Mouse (Mus musculus): ENCODE measurements around the gene Zg16. TPM values are rescaled to one million over a fixed set of nuclear protein-coding genes. Genes with fewer than 3 reads are reported as not detected.

Zg16 gene
- polyA plus RNA-seq, 1 experiment from 2014 or later: not detected

DNA sequence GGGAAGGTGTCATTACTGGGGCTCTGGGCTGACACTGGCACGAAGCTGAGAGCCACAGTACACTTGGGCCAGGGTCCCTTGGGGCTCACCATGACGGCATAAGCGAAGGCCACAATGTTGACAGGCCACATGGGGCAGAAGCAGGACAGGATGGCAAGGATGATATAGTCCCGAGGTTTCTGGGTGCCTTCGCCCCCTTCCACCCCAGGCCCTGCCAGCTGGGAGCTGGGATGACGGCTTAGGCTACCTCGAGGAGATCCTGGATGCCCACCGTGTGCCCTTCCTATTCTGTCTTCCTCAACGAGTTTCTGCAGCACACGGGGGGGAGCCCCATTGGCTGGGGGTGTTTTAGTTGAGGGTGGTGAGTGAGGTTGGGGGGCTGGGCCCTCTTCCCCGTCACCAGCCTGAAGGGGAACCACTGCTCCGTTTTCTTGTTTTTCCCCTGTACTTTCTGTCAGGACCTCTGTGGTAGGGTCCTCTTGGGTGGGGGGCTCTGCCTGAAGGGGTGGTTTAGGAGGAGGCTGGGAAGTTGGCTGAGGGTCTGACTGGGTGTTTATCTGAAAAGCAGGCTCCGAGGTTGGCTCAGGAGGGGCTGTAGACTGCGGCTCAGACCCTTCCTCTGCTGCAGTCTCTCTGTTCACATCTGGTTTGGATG is 67.7 kb downstream of the Zg16 start:
- DNase-seq (ENCODE audit: low spot score) (no peak), ATAC-seq (replicated peaks; ENCODE audit: insufficient number of reproducible peaks, low FRiP score, low TSS enrichment, low read depth) (no peak)
- H3K27me3 ChIP-seq (ENCODE audit: control insufficient read depth, insufficient read depth, low read length): no peaks in the 10 kb centered on the region
- H3K9ac ChIP-seq (replicated peaks; ENCODE audit: low read length): peak overlapping the region; percentile 74
- no peaks in the 10 kb centered on the region for H3K9me3 ChIP-seq (replicated peaks; ENCODE audit: control insufficient read depth, low read length)
- peak overlapping the region; percentile 83 for H3K4me2 ChIP-seq (ENCODE audit: low read depth, low read length)
- H3K27ac ChIP-seq (replicated peaks; ENCODE audit: low read depth, low read length): 0 out of 2 replicates have a peak overlapping the region, but pooled peaks have one; percentile 7
- no peak overlapping the region for H3K4me3 ChIP-seq (ENCODE audit: low read depth, low read length)
- 77% methylated on average over 14 of the region's 14 CpGs for WGBS
- H3K4me1 ChIP-seq (ENCODE audit: control insufficient read depth, insufficient read depth, low read length): peaks cover 22% of the 10 kb centered on the region
- H3K36me3 ChIP-seq (replicated peaks; ENCODE audit: control insufficient read depth, insufficient read depth, low read depth, low read length): peaks cover 4% of the 10 kb centered on the region

DNA sequence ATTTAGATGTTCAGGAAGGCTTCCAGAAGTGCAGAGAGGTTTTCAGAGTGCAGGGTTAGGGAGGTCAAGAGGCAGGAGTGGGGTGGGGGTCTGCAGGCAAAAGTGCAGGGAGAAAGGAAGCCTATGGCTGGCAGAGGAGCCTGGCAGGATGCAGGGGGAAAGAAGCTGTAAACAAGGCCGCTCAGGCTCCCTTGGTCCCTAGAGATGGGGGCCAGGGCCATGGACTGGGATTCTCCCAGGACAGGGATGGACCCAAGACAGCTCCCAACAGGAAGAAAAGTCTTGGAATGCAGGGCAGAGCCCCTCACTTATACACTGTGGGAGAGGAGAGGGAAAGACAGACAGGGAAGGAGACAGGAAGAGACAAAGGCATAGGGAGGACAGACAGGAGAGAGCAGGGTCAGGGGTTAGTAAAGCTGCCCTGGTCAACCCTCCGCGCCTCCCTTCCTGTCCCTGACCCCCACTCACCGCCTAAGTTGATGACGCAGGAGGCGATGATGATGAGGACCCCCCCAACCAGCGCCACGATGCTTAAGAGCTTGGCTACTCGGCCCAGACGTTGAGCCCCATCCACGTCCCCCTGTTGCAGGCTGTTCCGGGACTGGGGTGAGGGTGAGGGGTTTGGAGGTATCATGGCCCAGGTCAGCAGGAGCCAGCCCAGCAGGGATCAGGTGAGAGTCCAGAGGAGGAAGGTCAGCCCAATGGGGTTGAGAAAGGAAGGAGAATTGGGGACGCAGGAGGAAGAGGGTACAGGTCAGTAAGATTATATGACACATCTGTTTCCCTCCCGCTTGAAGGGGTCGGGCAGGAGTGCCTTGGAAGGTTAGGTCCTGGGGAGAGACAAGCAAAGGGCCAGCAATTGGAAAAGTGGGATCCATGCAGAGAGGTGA is 68.5 kb downstream of the Zg16 start:
- 69% methylated on average over 15 of the region's 15 CpGs for WGBS
- ATAC-seq (replicated peaks; ENCODE audit: insufficient number of reproducible peaks, low FRiP score, low TSS enrichment, low read depth) (no peak), DNase-seq (ENCODE audit: low spot score) (no peak)
- Histone ChIP-seq H3K36me3 (replicated peaks; ENCODE audit: control insufficient read depth, insufficient read depth, low read depth, low read length) (peaks cover 4% of the 10 kb centered on the region), H3K4me2 (ENCODE audit: low read depth, low read length) (no peak overlapping the region), H3K4me3 (ENCODE audit: low read depth, low read length) (no peak overlapping the region), H3K27ac (replicated peaks; ENCODE audit: low read depth, low read length) (no peak overlapping the region), H3K9me3 (replicated peaks; ENCODE audit: control insufficient read depth, low read length) (no peaks in the 10 kb centered on the region), H3K9ac (replicated peaks; ENCODE audit: low read length) (peak overlapping the region; percentile 74), H3K27me3 (ENCODE audit: control insufficient read depth, insufficient read depth, low read length) (no peaks in the 10 kb centered on the region), H3K4me1 (ENCODE audit: control insufficient read depth, insufficient read depth, low read length) (peaks cover 22% of the 10 kb centered on the region)

DNA sequence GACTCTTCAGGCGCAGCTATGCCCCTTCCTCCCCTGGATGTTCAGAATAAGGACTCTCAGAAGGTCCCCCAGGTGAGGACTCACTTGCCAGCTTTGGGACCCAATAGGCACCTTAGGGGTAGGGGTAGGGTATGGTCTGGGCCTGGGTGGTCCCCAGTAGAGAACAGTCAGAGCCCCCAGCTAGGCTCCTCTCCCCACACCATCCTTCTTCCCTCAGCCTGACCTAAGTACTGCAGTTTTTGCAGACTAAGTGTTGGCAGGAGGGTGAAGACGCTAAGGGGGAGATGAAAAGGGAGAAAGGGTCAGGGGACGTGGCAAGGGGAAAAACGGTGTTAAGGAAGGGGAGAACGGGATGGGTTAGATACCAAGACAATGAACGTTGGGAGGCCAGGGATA is 69.2 kb downstream of the Zg16 start:
- peaks cover 4% of the 10 kb centered on the region for H3K36me3 ChIP-seq (replicated peaks; ENCODE audit: control insufficient read depth, insufficient read depth, low read depth, low read length)
- ATAC-seq (replicated peaks; ENCODE audit: insufficient number of reproducible peaks, low FRiP score, low TSS enrichment, low read depth): no peak
- H3K4me1 ChIP-seq (ENCODE audit: control insufficient read depth, insufficient read depth, low read length): peaks cover 15% of the 10 kb centered on the region
- H3K27ac ChIP-seq (replicated peaks; ENCODE audit: low read depth, low read length): no peak overlapping the region; the same call in 1 of the 2 replicates
- no peaks in the 10 kb centered on the region for H3K27me3 ChIP-seq (ENCODE audit: control insufficient read depth, insufficient read depth, low read length)
- no peak for DNase-seq (ENCODE audit: low spot score)
- 59% methylated on average over 6 of the region's 6 CpGs for WGBS
- H3K9me3 ChIP-seq (replicated peaks; ENCODE audit: control insufficient read depth, low read length): no peaks in the 10 kb centered on the region
- peak overlapping the region; percentile 29 for H3K9ac ChIP-seq (replicated peaks; ENCODE audit: low read length)
- H3K4me2 ChIP-seq (ENCODE audit: low read depth, low read length): no peak overlapping the region
- H3K4me3 ChIP-seq (ENCODE audit: low read depth, low read length): no peak overlapping the region

DNA sequence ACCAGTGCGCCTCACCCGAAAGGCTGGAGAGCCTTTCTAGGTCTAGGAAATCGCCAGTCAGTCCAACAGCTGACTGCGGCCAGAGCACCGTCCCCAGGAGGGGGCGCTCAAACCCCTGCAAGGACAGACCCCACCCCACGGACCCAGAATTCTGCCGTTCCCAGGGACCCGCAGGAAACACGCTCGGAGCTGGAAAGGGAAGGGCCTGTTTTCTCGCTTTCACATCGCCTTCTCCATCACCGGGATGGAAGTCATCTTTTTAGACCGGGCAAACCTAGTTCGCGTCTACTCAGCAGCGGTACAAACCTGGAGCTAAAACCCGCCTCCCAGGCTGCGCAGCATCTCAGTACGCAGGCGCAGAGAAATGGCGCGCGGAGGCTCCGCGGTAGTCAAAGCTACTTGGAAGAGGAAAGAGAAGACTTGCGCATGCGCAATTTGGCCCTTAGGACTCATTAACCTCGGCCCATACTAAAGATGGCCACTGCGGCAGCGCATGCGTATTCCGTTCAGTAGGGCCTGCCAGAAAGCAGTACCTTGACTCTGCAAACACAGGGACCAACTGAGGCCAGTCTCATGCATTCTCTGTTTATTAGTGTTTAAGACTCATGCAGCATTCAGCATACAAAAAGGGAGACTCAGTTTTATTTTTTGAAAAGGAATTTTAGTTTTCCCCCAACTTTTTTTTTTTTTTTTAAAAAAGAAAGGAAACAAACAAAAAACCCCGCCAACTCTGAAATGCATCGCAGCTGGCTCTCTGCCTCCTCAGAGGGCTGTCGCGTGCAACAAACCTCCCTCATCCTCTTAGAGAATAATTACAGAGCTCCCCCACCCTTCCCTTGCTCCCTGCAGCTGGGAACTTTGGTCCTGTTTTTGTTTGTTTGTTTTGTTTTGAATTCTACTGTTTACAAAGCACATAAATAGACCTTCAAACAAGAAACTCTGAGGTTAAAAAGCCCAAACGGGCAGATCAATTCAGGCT is 69.9 kb downstream of the Zg16 start, which contains the start of gene Pagr1a:
TSS of gene Pagr1a (minus strand) at position 382 of the 979 bp plus-strand sequence.
- DNase-seq (ENCODE audit: low spot score): peak; percentile 100
- H3K27me3 ChIP-seq (ENCODE audit: control insufficient read depth, insufficient read depth, low read length): no peaks in the 10 kb centered on the region
- peak within 1 kb of the TSS; percentile 66 for H3K4me3 ChIP-seq (ENCODE audit: low read depth, low read length)
- H3K9ac ChIP-seq (replicated peaks; ENCODE audit: low read length): peak within 1 kb of the TSS; percentile 87
- ATAC-seq (replicated peaks; ENCODE audit: insufficient number of reproducible peaks, low FRiP score, low TSS enrichment, low read depth): peak; percentile 69
- H3K4me2 ChIP-seq (ENCODE audit: low read depth, low read length): peak within 1 kb of the TSS; percentile 85
- H3K9me3 ChIP-seq (replicated peaks; ENCODE audit: control insufficient read depth, low read length): no peaks in the 10 kb centered on the region
- peak within 1 kb of the TSS; percentile 88 for H3K27ac ChIP-seq (replicated peaks; ENCODE audit: low read depth, low read length)
- peaks cover 4% of the 10 kb centered on the region for H3K36me3 ChIP-seq (replicated peaks; ENCODE audit: control insufficient read depth, insufficient read depth, low read depth, low read length)
- WGBS: 4% methylated on average over 39 of the region's 39 CpGs
- peaks cover 13% of the 10 kb centered on the region for H3K4me1 ChIP-seq (ENCODE audit: control insufficient read depth, insufficient read depth, low read length)

DNA sequence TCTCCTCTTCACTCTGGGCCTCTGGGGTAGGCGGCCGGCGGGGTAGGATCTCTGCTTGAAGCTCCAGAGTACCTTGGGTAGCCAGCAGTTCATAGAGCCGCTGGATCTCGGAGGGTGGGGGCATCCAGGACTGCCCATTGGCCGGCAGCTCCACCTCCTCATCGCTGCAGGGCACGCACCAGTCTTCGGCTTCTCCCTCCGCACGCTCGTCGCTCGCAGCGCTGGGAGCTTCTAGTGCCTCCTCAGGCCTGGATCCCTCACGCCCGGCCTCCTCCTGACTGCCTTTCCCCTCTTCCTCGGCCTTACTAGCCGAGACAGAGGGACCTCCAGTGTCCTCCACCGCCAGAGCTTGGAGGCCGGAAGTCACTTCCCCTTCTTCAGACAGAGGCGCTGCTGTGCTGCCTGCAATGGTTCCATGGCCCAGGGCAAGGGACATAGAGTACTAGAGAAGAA is 70.6 kb downstream of the Zg16 start:
- peaks cover 4% of the 10 kb centered on the region for H3K36me3 ChIP-seq (replicated peaks; ENCODE audit: control insufficient read depth, insufficient read depth, low read depth, low read length)
- no peaks in the 10 kb centered on the region for H3K9me3 ChIP-seq (replicated peaks; ENCODE audit: control insufficient read depth, low read length)
- peak overlapping the region; percentile 88 for H3K27ac ChIP-seq (replicated peaks; ENCODE audit: low read depth, low read length)
- no peaks in the 10 kb centered on the region for H3K27me3 ChIP-seq (ENCODE audit: control insufficient read depth, insufficient read depth, low read length)
- WGBS: 0% methylated on average over 22 of the region's 22 CpGs
- peaks cover 13% of the 10 kb centered on the region for H3K4me1 ChIP-seq (ENCODE audit: control insufficient read depth, insufficient read depth, low read length)
- peak overlapping the region; percentile 87 for H3K9ac ChIP-seq (replicated peaks; ENCODE audit: low read length)
- peak overlapping the region; percentile 85 for H3K4me2 ChIP-seq (ENCODE audit: low read depth, low read length)
- H3K4me3 ChIP-seq (ENCODE audit: low read depth, low read length): peak overlapping the region; percentile 66
- DNase-seq (ENCODE audit: low spot score) (no peak), ATAC-seq (replicated peaks; ENCODE audit: insufficient number of reproducible peaks, low FRiP score, low TSS enrichment, low read depth) (peak; percentile 32)

DNA sequence TGATC is 70.8 kb downstream of the Zg16 start, which contains the start of gene Pagr1b:
TSS of gene Pagr1b (minus strand) at position 4 of the 5 bp plus-strand sequence.
- Histone ChIP-seq H3K36me3 (replicated peaks; ENCODE audit: control insufficient read depth, insufficient read depth, low read depth, low read length) (peaks cover 4% of the 10 kb centered on the region), H3K27me3 (ENCODE audit: control insufficient read depth, insufficient read depth, low read length) (no peaks in the 10 kb centered on the region), H3K9me3 (replicated peaks; ENCODE audit: control insufficient read depth, low read length) (no peaks in the 10 kb centered on the region), H3K9ac (replicated peaks; ENCODE audit: low read length) (peak within 1 kb of the TSS; percentile 87), H3K27ac (replicated peaks; ENCODE audit: low read depth, low read length) (peak within 1 kb of the TSS; percentile 88), H3K4me3 (ENCODE audit: low read depth, low read length) (peak within 1 kb of the TSS; percentile 66), H3K4me2 (ENCODE audit: low read depth, low read length) (peak within 1 kb of the TSS; percentile 85), H3K4me1 (ENCODE audit: control insufficient read depth, insufficient read depth, low read length) (peaks cover 13% of the 10 kb centered on the region)
- DNase-seq (ENCODE audit: low spot score) (no peak), ATAC-seq (replicated peaks; ENCODE audit: insufficient number of reproducible peaks, low FRiP score, low TSS enrichment, low read depth) (no peak)

DNA sequence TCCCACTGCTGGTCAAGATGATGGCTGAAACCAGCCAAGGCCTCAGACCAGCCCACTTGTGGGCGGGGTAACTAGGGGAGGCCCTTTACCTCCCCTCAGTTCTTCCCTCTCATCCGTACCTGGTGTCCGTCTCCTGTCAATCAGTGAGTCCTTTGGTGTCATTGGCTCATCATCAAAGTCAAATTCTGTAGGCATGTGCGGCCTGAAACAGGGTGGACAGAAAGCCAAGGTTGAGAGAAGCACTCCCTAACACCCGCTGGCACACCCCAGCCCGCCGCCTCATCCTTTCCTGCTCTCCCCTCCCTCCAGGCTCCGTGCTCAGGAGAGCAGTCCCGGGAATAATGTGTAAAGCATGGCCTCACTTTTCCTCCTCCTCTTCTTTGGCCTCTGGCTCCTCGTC is 71.0 kb downstream of the Zg16 start:
- ATAC-seq (replicated peaks; ENCODE audit: insufficient number of reproducible peaks, low FRiP score, low TSS enrichment, low read depth) (peak; percentile 15; the same call in 1 of the 2 replicates), DNase-seq (ENCODE audit: low spot score) (peak; percentile 61)
- H3K9me3 ChIP-seq (replicated peaks; ENCODE audit: control insufficient read depth, low read length): no peaks in the 10 kb centered on the region
- peaks cover 4% of the 10 kb centered on the region for H3K36me3 ChIP-seq (replicated peaks; ENCODE audit: control insufficient read depth, insufficient read depth, low read depth, low read length)
- H3K27ac ChIP-seq (replicated peaks; ENCODE audit: low read depth, low read length): peak overlapping the region; percentile 88
- peak overlapping the region; percentile 85 for H3K4me2 ChIP-seq (ENCODE audit: low read depth, low read length)
- H3K4me3 ChIP-seq (ENCODE audit: low read depth, low read length): peak overlapping the region; percentile 66
- 2% methylated on average over 10 of the region's 10 CpGs for WGBS
- H3K27me3 ChIP-seq (ENCODE audit: control insufficient read depth, insufficient read depth, low read length): no peaks in the 10 kb centered on the region
- H3K4me1 ChIP-seq (ENCODE audit: control insufficient read depth, insufficient read depth, low read length): peaks cover 13% of the 10 kb centered on the region
- peak overlapping the region; percentile 87 for H3K9ac ChIP-seq (replicated peaks; ENCODE audit: low read length)
